In the genomic region with DNA sequence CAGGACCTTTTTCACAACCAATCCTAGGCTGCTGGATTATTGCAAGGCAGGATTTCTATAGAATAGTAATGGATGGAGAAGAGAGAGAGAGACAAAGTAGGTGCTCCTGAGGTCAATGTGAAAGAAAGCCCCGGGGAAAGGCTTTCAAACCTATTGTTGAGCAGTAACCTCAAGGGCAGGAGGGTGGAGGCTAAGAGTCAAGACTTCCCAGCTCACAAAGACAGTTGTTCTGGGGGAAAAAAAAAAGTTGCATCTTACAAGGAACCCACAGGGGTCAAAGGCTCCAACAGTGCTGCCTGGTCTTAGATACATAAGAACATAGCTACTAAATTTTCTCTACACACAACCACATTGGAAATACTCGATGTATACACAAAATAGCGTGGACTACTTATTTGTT, we compare ENCODE assay signal across 28 mouse cellular contexts.
DNase-seq lines count a peak whose midpoint lies in the region; ATAC-seq lines count a peak whose summit lies in the region.
"Had no signal": no experiment of that assay in that cellular context is flagged by ENCODE, and none has a peak within 500 bp of the region (broad histone marks: within the 10 kb centered on the region; RNA-seq: fewer than 3 reads in every experiment).

No protein-coding gene starts in this region.

- DNase-seq in embryo, embryonic 10 days (ENCODE audit: low spot score): peak; percentile 27
- no peak for DNase-seq in embryo, embryonic 9.5 days (ENCODE audit: extremely low spot score)
- no peak for DNase-seq in midbrain, embryonic 10.5 days (ENCODE audit: low spot score)
- no peak for DNase-seq in midbrain, embryonic 14.5 days
- peak; percentile 27 for DNase-seq in R1 (ENCODE audit: low read depth, low spot score)
- no peak for DNase-seq in layer of hippocampus, postnatal 14 days (ENCODE audit: low spot score in 2 of 2)
- no peak for DNase-seq in embryonic facial prominence, embryonic 10.5 days (ENCODE audit: low spot score)
- DNase-seq: adrenal gland, adult 8-10 months; adrenal gland, postnatal 14 days; adrenal gland, postnatal 36 days; B cell, adult 2 months; cerebellum, adult 11-12 months; cerebellum, adult 2 months; cerebellum, adult 9-10 months; cerebellum, postnatal 10 days; cerebellum, postnatal 25 days had no signal

- no peaks in the 10 kb centered on the region for H3K27me3 ChIP-seq in midbrain, embryonic 10.5 days (ENCODE audit: low read depth, poor library complexity, severe bottlenecking)
- no peaks in the 10 kb centered on the region for H3K27me3 ChIP-seq in midbrain, embryonic 14.5 days (ENCODE audit: control insufficient read depth, insufficient read depth, low read length)
- no peaks in the 10 kb centered on the region for H3K27me3 ChIP-seq in embryonic facial prominence, embryonic 10.5 days (replicated peaks; ENCODE audit: low read depth, poor library complexity, severe bottlenecking)
- H3K27me3 ChIP-seq: CH12.LX; embryonic facial prominence, embryonic 13.5 days; embryonic facial prominence, embryonic 15.5 days; forebrain, embryonic 12.5 days had no signal

- H3K4me2 ChIP-seq in midbrain, embryonic 14.5 days (ENCODE audit: low read length): no peak overlapping the region
- H3K4me2 ChIP-seq: embryonic facial prominence, embryonic 13.5 days; embryonic facial prominence, embryonic 15.5 days; forebrain, embryonic 12.5 days had no signal

- H3K27ac ChIP-seq in midbrain, embryonic 10.5 days (replicated peaks): peak overlapping the region; percentile 33; the same call in 1 of the 2 replicates
- H3K27ac ChIP-seq in midbrain, embryonic 14.5 days (replicated peaks; ENCODE audit: low read depth, low read length): no peak overlapping the region
- no peak overlapping the region for H3K27ac ChIP-seq in embryonic facial prominence, embryonic 10.5 days (replicated peaks)
- H3K27ac ChIP-seq: embryonic facial prominence, embryonic 13.5 days; embryonic facial prominence, embryonic 15.5 days; forebrain, embryonic 10.5 days; forebrain, embryonic 12.5 days had no signal

- no peak overlapping the region for H3K9ac ChIP-seq in midbrain, embryonic 14.5 days (replicated peaks; ENCODE audit: low read length)
- H3K9ac ChIP-seq: embryonic facial prominence, embryonic 13.5 days; embryonic facial prominence, embryonic 15.5 days; forebrain, embryonic 12.5 days had no signal

- peaks cover 53% of the 10 kb centered on the region for H3K4me1 ChIP-seq in midbrain, embryonic 10.5 days
- peaks cover 33% of the 10 kb centered on the region for H3K4me1 ChIP-seq in midbrain, embryonic 14.5 days (ENCODE audit: control insufficient read depth, insufficient read depth, low read length)
- H3K4me1 ChIP-seq in embryonic facial prominence, embryonic 10.5 days: peaks cover 15% of the 10 kb centered on the region
- H3K4me1 ChIP-seq: embryonic facial prominence, embryonic 15.5 days had no signal

- 64% methylated on average over 3 of the region's 3 CpGs for WGBS in midbrain, embryonic 10.5 days
- 62% methylated on average over 3 of the region's 3 CpGs for WGBS in midbrain, embryonic 14.5 days
- 76% methylated on average over 3 of the region's 3 CpGs for WGBS in embryonic facial prominence, embryonic 10.5 days

- no peaks in the 10 kb centered on the region for H3K9me3 ChIP-seq in midbrain, embryonic 10.5 days (replicated peaks)
- H3K9me3 ChIP-seq in midbrain, embryonic 14.5 days (ENCODE audit: control insufficient read depth, low read length): no peaks in the 10 kb centered on the region
- H3K9me3 ChIP-seq in embryonic facial prominence, embryonic 10.5 days: no peaks in the 10 kb centered on the region
- H3K9me3 ChIP-seq: embryonic facial prominence, embryonic 13.5 days; embryonic facial prominence, embryonic 15.5 days; forebrain, embryonic 10.5 days; forebrain, embryonic 12.5 days; G1E had no signal

- H3K4me3 ChIP-seq in midbrain, embryonic 10.5 days: no peak overlapping the region
- no peak overlapping the region for H3K4me3 ChIP-seq in midbrain, embryonic 14.5 days (replicated peaks; ENCODE audit: low read depth, low read length)
- no peak overlapping the region for H3K4me3 ChIP-seq in embryonic facial prominence, embryonic 10.5 days
- H3K4me3 ChIP-seq: embryonic facial prominence, embryonic 13.5 days; embryonic facial prominence, embryonic 15.5 days; erythroblast, embryonic 14.5 days; forebrain, embryonic 10.5 days; forebrain, embryonic 12.5 days had no signal

- no peak for ATAC-seq in midbrain, embryonic 14.5 days (ENCODE audit: low FRiP score, low TSS enrichment)
- ATAC-seq: activated CD4-positive, CD25-positive, alpha-beta regulatory T cell, adult 4 months; CD4-positive, CD25-positive, alpha-beta regulatory T cell, adult 4 months; forebrain, embryonic 14.5 days; forebrain, embryonic 16.5 days; Patski had no signal

- H3K36me3 ChIP-seq in midbrain, embryonic 10.5 days: no peaks in the 10 kb centered on the region
- no peaks in the 10 kb centered on the region for H3K36me3 ChIP-seq in midbrain, embryonic 14.5 days (ENCODE audit: control insufficient read depth, insufficient read depth, low read length)
- no peaks in the 10 kb centered on the region for H3K36me3 ChIP-seq in embryonic facial prominence, embryonic 10.5 days (replicated peaks)
- H3K36me3 ChIP-seq: embryonic facial prominence, embryonic 13.5 days; embryonic facial prominence, embryonic 15.5 days; forebrain, embryonic 10.5 days; forebrain, embryonic 12.5 days; G1E had no signal

Comparison
In these comparisons a context has a peak if more than half of its experiments do, and no peak if none do; other contexts are left out.
1. DNase-seq: peak in embryo, embryonic 10 days (single experiment) and R1 (single experiment); none in embryo, embryonic 9.5 days (single experiment), midbrain, embryonic 10.5 days (single experiment), midbrain, embryonic 14.5 days (single experiment), layer of hippocampus, postnatal 14 days (0 of 2) and embryonic facial prominence, embryonic 10.5 days (single experiment).